ENCODE assay signal across 8 mouse cellular contexts in the genomic region with DNA sequence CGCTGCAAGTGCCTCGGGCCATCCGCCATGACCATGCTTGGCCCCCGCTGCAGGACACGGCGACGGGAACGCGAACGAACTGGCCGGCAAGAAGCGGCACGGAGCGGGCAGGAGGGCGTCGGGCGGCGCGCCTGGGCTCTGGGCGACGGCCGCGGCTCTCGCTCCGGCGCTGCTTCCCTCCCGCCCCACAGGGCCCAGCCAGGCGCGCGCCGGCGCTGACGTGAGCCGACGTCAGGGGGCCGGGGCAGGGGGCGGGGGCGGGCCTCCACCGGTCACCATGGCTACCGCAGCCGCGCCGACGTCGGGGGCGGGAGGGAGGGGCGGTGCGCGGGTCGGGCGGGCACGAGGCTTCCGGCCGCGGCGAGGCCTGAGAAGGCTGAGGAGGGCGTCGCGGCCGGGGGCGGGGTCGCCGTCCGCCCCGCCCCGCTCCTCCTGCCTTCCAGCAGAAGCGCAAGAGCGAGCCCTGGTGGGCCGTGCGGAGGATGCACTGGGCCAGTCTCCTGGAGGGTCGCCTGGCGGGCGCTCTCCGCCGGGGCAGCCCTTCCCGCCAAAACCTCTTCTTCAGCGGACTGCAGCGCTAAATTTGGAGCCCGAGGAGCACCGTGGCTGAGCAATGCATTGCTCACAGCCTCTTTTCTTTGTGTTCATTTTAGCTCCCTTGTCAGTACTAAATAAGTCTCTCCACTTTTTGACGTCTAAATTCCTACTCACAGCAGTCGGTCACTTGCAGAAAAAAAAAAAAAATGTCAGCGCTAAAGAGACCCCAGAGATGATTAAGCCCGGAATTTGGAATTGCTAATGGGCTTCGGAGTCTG. TPM values are rescaled to one million over a fixed set of nuclear protein-coding genes. Genes with fewer than 3 reads are reported as not detected.
DNase-seq lines count a peak whose midpoint lies in the region; ATAC-seq lines count a peak whose summit lies in the region.

A gene (minus strand): TSS at position 233 of the 815 bp plus-strand sequence.

- ATAC-seq in hindbrain, embryonic 12.5 days (ENCODE audit: low FRiP score), result peak; percentile 96

- no peaks in the 10 kb centered on the region for H3K27me3 ChIP-seq in hindbrain, embryonic 12.5 days

- H3K9ac ChIP-seq in hindbrain, embryonic 12.5 days, result peak within 1 kb of the TSS; percentile 87

- no peaks in the 10 kb centered on the region for H3K4me1 ChIP-seq in hindbrain, embryonic 12.5 days

- WGBS in hindbrain, embryonic 12.5 days, result under 1% methylated on average over 51 of the region's 85 CpGs

- H3K9me3 ChIP-seq in hindbrain, embryonic 12.5 days (replicated peaks), result no peaks in the 10 kb centered on the region

- H3K4me3 ChIP-seq in hindbrain, embryonic 12.5 days, result peak within 1 kb of the TSS; percentile 84

- H3K27ac ChIP-seq in hindbrain, embryonic 12.5 days, result peak within 1 kb of the TSS; percentile 84

- H3K36me3 ChIP-seq in hindbrain, embryonic 12.5 days, result no peaks in the 10 kb centered on the region

- H3K4me2 ChIP-seq in hindbrain, embryonic 12.5 days (replicated peaks), result peak within 1 kb of the TSS; percentile 74

- DNase-seq in Muller cell, postnatal 12 days (ENCODE audit: inconsistent ontology term), result peak; percentile 98
- DNase-seq in cerebellum, adult 9-11 months, result peak; percentile 92
- peak; percentile 77 to 87 for DNase-seq in frontal cortex, postnatal 10 days (ENCODE audit: low spot score in 2 of 2)
- DNase-seq in layer of hippocampus, postnatal 25 days (ENCODE audit: extremely low spot score in 1 of 2, low spot score in 1 of 2), result peak; percentile 77
- DNase-seq in lung, postnatal 25 days (ENCODE audit: low spot score), result peak; percentile 87
- DNase-seq in retina, embryonic 14.5 days (ENCODE audit: low spot score), result peak; percentile 96
- DNase-seq in thymus, postnatal 4 days, result peak; percentile 96

RNA-seq across cellular contexts. Expression of the gene that starts here (rescaled TPM):
- polyA plus RNA-seq in hindbrain, embryonic 12.5 days (2016; fragmentation: Nextera tagmentation; extraction: Ambion mirVana), result 17.7 and 20.3 TPM in 2 replicates
- 10 to 100 TPM; 36.0 to 38.3 TPM for total RNA-seq in layer of hippocampus, postnatal 25 days (2021)

Comparison
In these comparisons a context has a peak if more than half of its experiments do, and no peak if none do; other contexts are left out.
1. Peak in every context shown above with its lines: DNase-seq, ATAC-seq, H3K4me3 ChIP-seq and H3K27ac ChIP-seq.